Mouse (Mus musculus) T-cell, adult 2 months (primary cell): Measurements from ENCODE around the gene Sez6l.
A peak's percentile ranks its signal among the peaks of the same experiment; 100 is the strongest.

Experiments
- DNase-seq: peaks from one replicate; pipeline ENCODE4 v3.0.0; 2022; ENCODE audit warnings: low spot score

The Sez6l gene

DNA sequence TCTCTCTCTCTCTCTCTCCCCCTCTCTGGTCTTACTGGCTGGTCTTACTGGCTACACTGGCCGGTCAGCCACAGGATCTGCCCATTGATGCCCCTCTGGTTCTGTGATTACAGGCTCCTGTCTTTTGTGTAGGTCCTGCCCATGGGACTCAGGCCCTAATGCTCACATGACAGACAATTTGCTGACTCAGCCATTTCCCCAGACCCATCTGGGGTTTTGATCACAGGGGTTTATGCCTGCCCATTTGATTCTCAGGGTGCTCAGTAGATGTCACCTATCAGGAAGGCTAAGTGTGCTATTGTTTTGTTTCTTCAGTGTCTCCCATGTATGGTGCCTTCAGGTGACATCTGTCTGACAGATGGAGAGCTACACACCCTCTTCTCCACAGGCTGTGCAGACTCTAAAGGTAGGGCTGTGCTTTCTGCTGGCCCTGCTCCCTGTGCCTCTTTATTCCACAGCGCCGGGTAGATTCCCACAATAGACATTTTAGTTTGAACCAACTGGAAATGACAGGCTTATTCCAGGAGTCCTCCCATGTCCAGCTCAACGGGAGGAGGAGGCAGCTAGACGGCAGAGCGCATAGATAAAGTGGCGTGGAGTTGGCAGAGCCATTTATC lies 80.1 kb downstream of the Sez6l start:
- no peak for DNase-seq

DNA sequence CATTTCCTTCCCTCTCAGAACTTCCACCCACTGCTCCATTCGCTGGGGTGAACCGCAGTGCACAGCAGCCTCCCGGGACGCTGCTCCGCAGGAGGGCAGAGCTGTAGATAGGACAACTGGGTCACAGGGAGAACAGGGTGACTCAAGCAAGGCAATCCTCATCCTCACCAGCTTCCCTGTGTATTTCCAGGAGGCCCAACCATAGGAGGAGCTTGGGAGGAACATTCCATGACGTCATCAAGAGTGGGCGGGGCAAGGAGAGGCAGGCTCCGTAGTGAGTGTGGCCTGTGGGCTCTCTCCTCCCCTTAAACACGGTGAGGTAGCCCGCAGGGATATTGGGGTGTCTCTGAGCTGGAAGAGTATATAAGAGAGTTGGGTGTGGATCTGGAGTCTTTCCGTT lies 83.5 kb downstream of the Sez6l start:
- DNase-seq = no peak

DNA sequence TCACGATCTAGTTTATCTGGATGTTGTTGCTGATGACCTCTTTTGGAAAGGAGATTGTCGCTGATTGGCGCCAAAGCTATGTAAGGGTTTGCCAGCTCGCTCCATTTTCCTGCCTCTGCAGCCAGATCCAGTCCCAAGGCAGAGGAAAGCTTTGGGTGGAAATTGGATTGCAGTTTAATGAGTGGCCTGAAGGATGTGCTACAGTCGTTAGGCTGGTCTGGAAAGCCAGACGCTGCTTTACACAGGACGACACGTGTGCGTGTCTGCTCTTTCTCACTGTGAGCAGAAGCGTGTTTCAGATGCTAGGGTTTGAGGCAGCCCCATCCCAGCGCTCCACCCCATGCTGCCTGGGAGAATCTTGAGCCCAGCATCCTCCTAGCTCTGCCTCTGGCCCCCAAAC lies 85.5 kb downstream of the Sez6l start:
- DNase-seq = no peak

DNA sequence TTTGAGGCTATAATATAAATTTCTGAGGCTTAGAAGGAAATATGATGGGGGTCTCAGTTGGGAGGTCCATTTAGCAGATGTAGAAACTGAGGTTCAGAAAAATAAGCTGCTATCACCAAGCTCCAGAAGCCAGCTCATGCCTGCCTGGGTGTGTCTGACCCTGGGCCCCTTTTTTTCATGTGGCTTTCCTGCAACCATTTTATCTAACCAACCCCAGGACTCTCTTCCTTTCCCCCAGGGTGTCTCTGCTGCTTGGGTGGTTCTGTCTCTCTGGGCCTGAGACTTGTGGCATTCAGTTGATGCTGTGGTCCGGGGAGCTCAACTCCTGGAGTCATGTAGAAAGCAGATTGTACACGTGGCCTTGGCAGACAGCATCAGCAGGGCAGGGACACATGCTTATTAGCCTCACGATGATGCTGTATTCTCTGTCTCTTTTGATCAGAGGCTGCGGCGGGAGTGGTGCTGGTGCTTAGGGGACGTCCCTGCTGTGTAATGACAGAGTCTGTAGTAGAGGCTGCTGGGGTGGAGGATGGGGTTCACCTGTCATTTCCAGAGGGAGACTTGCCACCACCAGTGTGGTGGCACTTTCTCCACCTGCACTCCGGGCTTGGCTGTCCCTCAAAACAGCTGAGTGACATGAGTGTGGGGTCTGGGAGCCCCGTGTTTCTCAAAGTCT lies 88.7 kb downstream of the Sez6l start:
- no peak for DNase-seq

DNA sequence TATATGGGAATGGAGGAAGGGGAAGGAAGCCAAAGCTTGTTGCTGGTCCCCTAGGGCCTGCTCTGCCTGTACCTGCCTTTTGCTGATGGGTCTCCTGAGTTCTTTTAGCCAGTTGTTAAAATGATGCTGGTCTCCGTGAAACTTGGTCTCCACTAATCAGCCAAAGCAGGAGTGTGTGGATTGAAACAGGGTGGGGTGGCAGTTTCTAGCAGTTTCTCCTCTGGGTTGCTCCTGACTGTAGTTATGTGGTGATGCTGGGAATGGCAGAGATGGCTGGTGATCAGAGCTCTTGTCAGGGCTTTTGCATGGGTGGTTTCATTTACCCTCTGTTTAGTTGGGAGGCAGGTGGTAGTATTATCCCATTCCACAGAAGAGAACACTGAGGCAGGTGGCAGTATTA lies 89.5 kb downstream of the Sez6l start:
- no peak for DNase-seq

DNA sequence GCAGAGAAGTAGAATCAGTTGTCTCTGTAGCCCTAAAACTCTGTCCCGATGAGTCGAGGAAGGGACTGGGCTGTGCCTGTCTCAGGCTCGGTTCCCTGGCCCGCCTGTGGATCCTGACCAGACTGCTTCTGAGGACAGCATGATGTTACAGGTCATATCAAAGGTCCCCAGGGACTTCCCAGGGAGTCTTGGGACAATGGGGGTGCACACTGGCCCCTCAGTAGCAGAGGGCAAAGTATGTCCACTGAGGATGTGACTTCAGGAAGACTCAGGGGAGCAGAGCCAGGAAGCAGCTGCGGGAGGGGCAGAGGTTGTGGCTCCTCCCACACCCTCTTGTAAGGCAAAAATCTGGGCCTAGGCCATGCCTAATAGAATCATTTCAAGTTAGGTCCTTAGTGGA lies 90.6 kb downstream of the Sez6l start:
- no peak for DNase-seq

DNA sequence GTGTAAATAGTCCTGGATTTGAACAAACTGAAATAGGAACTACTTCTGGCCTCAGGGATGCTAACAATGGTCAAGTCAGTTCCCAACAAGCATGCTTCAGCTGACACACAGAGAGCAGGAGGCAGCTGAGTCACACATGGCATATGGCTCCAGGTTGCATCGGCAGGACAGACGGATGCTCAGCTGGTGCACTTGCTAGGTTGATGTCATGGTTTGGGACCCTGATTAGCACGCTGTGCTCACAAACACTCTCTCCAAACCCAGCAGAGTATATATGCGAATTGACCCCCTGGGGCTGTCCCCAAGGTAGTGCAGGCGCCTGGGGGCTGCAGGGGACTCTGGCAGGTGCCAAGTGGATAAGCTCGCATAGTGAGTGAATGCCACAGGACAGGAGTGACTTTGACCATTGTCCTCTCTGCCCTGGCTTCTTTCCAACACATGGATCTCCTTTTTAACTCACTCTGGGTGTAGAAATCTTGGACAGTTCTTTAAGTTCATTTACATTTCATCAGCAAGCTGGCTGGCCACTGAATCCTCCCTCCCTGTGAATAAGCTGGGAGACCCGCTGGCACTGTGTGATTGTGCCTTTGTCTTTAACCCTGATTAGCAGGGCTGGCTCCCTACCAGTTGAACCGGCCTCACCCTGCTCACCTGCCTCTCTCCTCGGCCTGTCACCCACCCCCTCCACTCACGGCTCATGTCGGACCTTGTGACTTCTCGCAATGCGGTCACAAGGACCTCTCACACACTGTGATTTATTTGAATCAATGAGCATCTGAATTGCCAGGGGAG lies 91.9 kb downstream of the Sez6l start:
- no peak for DNase-seq

DNA sequence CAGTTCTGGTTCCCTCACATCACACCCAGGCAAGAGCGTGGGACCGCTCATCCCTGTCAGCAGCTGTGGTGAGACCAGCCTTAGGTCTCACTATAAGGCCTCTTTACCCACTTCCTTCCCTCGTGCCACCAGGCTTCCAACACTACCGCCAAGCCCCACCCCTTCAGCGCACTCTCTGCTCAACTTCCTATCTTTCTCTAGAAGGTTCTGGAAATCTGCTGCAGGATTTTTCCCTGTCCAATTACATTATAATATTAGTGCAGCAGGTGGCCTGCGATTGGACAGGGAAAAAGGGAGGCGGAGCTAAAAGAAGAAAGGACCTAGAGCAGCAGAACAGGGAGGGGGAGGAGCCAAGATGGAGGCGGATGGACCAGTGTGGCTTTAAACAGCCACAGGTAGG lies 94.0 kb downstream of the Sez6l start:
- no peak for DNase-seq

DNA sequence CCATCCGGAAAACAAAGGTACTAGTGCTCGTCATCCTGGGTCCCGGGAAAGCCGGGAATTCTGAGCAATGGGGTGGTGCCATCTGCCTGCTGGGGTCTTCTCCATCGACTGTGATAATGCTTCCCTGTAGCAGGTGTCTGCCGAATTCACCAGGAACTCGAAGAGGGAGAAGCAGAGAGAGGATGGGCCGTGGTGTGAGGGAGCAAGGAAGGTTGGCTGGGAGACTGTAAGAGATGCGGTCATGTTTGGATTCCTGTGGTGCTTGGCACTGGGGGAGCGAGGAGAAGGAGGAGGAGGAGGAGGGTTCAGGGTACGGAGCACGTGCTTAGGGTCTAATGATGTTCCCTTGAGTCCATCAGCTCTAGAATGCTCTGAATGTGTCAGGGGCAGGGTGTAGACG lies 94.4 kb downstream of the Sez6l start:
- DNase-seq = no peak

DNA sequence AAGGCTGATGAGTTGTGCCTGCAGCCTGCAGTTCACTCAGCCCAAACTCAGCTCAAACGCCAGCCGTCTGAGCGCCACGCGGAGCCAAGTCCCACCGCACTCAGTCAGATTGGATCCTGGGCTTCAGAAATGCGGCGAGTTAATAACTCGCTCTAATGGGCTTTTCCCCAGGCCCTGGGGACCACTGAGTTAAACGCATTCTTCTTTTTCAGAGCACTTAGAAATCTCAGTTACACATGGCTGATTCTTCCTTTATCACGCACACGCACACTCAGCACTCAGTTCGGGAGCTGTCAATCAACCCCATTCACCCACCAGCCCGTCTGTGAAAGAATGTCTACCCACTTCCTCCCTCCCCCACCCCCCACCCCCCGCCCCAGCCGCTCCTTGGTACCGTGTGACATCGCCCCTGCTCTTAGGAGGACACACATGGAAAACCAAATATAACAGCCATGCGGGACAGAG lies 95.0 kb downstream of the Sez6l start:
- DNase-seq = no peak

DNA sequence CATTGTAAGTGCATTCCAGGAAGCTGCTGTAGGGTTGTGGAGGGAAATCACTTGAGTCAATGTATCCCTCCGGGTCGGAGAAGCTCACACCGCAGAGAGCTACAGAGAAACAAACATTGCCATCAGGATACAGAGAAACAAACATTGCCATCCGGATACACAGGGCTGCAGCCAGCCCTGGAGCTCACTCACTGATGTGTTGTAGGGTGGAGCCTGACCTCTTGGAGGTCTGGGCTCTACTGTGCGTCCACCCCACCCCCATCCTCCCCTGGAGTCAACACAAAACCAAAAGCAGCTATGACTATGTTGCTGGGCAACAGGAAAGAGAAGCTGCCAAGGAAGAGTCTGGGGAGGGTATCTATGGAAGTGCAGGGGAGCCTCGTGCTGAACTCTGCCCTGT lies 103.5 kb downstream of the Sez6l start:
- DNase-seq = no peak

DNA sequence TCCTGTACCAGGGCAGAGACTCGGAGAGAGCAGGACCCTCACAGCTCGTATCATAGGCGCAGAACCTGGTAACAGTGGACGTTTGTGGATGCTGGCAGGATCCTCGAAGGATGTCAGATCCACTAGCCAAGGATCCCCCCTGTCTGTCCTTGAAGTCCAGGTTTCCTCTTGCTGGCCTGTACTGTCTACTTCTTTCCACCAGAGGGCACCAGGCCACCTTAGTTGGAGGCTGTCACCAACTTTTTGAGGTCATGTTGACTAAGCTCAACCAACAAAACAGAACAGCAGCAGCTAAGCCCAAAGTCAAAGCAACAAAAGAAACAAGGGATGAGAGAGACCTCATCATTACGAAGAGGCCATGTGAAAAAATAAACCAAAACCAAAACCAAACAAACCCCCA lies 106.8 kb downstream of the Sez6l start:
- DNase-seq = peak; percentile 6

DNA sequence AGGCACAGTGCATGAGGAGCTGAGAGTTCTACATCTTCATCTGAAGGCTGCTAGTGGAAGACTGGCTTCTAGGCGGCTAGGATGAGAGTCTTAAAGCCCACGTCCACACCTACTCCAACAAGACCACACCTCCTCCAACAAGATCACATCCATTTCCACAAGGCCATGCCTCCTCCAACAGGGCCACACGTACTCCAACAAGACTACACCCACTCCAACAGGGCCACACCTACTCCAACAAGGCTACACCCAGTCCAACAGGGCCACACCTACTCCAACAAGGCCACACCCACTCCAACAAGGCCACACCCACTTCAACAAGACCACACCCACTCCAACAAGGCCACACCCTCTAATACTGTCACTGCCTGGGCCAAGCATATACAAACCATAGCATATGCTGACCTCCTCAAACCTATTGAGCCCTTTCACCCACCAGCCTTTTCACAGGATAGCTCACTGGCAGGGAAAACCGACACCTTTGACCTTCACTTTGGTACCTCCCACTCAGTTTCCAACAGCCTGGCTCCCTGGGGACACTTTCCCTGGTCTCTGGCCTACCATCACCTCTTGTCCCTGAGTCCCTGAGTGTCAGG lies 107.9 kb downstream of the Sez6l start:
- no peak for DNase-seq

DNA sequence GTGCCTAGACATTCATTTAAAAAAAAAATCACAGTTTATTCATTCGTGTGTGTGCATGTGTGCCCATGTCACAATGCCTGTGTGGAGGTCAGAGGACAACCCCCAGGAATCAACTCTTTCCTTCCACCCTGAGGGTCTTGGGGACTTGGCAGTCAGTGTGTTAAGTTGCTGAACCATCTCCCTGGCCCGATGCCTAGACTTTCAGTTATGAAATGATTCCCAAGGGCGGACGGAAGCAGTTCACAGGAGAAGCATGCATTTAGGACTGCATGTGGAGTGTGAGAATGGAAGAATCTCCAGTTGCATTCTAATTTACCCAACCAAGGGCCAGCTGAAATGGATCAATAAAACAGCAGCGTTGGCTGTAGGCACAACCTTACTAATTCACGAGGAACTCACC lies 110.7 kb downstream of the Sez6l start:
- DNase-seq = no peak

DNA sequence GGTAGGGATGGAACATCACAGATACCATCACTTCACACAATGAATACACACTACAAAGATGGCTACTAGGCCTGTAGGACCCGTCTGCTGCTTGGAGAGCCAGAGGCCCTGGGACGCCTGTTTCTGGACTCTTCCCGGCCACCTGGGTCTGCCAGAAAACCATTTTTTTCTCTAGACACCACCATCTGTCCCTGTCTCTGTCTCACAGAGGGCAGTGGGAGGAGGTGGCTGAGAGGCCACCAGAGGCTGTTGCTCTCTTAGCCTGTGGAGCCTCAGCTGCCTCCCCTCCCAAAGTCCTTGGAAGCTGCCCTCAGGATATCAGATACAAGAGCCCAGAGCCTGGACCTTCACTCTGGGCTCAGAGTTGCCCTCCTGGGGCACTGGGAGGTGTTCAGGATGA lies 117.1 kb downstream of the Sez6l start:
- DNase-seq = no peak

DNA sequence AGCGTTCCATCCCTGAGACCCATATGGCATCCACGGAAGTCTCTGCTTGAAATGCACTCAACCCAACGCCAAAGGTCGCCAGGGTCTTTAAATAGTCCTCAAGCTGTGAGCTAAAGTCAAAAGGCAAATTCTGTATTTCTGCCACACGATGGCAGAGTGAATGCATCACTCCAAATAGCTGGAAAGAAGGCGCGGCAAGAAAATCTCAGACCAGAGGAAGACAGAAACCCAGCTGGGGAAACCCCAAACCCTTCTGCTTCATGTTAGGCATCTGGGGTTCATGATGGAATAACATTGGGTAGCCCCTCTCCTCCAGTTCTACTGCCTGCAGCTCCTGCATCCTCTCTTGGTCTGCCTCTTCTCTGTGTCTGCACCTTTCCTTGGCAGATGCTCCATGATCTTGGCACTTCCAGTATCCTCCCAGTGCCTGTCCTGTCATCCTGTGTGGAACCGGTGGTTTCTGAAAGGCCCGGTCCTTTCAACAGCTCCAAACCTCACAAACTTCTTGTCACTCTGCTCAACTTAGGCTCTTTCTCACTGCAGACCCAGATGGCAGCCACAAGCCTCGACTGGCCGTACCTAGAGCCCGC lies 121.9 kb downstream of the Sez6l start:
- DNase-seq = no peak

DNA sequence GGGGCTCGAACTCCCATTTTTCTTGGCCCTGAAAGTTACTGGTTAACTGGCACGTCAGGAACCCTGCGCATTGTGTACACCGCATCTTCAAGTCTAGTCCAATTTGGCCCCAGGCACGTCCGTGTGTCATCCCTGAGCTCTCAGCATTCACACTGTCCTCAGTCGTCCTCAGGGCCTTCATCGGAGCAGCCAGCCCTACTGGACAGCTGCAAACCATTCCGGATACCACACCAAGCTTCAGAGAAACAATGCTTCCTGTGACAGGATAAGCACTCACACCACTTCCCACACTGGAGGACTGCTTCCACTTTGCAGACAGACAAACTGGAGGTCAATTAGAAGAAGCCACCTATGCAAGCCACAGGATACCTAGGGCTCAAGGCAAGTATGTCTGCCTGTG lies 123.9 kb downstream of the Sez6l start:
- no peak for DNase-seq

DNA sequence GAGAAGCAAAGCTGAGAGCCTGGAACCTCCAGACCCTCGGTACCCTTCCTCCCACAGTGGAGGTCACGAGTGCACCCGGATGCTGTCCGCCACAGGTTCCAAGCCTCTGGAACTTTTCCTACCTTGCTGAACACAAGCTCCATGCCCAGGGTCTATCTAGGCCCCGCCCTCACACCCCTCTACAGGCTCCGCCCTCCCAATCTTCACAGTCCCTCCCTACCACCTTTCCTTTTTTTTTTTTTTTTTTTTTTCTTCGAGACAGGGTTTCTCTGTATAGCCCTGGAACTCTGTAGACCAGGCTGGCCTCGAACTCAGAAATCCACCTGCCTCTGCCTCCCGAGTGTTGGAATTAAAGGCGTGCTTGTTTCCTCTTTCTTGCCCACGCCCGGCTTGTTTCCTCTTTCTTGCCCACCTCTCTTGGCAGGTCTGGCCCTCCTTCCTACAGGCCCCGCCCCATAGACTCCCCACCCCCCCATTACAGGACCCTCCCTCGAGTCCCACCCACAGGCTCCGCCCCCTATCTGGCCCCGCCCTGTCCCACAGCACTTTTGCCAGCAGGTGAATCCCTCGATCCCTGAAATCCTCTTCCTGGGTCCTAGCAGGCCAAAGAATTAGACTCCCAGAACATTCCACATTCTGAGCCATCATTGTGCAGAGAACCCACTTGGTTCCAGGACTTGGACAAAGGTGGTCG lies 128.1 kb downstream of the Sez6l start, which contains the start of gene Gm6588:
Gm6588 (plus strand) TSS at position 680 of the 694 bp plus-strand sequence.
- no peak for DNase-seq

DNA sequence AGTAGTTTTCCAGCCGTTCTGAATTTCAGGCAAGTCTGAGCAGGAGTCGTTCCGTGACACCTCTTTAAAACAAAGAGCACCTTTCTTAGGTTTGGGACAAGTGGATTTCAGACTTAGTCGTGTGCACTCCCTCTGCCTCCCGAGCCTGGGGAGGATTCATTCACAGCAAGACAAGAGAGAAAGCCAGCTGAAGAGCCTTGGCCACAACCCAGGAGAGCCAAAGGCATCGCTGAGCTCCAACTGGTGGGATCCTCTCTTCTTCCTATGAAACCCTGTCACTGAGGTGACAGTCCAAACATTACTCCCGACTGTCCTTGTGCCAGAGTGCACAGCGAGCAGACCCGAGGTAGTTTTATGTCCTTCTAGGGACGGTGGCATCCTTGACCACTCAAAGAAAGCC lies 138.4 kb downstream of the Sez6l start:
- DNase-seq = no peak

DNA sequence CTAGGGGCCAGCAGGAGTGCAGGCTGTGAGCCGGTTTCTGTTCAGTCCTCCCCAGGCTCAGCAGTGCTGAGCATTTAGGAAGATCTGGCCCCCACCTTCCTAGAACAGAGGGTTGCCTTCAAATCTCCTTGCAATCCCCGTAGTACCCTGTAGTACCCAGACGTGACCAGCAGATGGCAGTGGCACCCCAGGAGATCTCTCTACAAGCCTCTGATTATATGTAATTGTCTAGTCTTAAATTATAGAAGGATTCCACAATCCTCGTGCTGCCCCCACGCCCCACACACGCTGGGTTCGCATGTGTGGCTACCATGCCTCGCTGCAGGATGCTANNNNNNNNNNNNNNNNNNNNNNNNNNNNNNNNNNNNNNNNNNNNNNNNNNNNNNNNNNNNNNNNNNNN lies 144.0 kb downstream of the Sez6l start:
- peak; percentile 59 for DNase-seq

DNA sequence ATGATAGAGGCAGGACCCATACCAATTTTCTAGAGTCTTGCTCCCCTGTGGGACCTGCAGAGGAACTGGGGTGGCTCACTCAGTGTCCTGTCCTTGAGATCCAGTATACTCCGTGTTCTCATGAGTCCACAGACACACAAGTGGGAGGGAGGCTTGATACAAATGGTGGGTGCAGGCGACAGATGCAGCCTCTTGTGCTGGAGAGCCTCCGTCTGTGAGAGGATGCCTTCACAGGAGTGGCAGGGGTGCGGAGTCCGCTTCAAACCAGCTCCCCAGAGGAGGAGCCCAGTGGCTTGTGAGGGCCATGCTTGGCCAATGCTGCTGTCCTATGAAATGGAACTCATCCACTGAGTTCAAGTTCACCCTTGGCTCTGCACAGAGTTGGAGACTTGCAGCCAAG lies 145.0 kb downstream of the Sez6l start:
- DNase-seq = no peak
